Mouse (Mus musculus): ENCODE results near the gene Tacc3. TPM values are rescaled to one million over a fixed set of nuclear protein-coding genes. Genes with fewer than 3 reads are reported as not detected.

The Tacc3 gene
- polyA plus RNA-seq, 1 experiment = 75.1 TPM

DNA sequence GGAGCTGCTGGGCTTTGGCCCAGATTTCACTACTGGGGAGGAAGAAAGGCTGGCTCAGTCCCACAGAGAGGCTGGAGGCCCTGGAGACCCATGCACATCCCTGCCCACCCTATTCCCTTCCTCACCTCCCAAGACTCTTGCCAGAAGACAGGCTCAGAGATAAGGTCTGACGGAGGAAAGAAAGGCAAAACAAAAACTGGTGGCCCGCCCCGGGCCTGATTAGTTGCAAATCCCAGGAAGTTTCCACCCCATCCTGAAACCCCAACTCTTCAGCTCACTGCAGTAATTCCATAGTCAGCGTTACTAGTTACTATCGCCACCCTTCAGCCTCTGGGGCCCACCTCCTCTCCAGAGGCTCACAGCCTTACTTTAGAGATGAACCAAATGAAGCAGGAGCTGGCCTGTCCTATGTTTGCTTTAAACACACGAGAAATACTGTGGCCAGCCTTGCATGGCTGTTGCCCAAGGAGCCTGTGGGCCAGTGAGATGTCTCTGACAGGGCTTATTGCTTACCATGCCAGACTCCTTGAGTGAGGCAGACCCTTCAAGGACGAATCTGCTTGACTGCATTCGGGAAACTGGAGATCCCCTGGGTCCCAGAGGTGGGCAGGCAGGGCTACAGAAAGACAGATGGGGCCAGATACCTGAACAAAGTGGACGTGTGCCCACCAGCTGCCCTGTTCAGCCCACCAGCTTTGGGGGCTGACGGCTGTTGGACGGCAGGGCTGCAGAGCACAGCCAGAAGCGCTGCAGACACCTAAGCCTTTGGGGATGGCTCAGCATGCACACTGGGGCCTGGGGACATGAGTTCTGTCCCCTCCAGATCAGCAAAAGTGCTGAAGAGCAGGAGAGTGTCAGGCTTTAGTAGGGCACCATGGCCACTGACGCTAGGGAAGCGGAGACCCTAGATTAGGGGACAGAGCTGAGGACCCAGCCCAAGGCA is 30.6 kb downstream of the Tacc3 start:
- no peak overlapping the region for H3K27ac ChIP-seq (ENCODE audit: insufficient read depth, low read length)
- TF ChIP-seq CTCF (IDR thresholded peaks at IDR 0.05; ENCODE audit: borderline replicate concordance, insufficient read depth, low read length) = no peak
- no peak for TF ChIP-seq POLR2A (IDR thresholded peaks at IDR 0.05; ENCODE audit: low read depth, low read length)
- H3K4me3 ChIP-seq (ENCODE audit: insufficient read depth, low read length) = no peak overlapping the region
- no peaks in the 10 kb centered on the region for H3K4me1 ChIP-seq (ENCODE audit: control insufficient read depth, insufficient read depth, low read length)

DNA sequence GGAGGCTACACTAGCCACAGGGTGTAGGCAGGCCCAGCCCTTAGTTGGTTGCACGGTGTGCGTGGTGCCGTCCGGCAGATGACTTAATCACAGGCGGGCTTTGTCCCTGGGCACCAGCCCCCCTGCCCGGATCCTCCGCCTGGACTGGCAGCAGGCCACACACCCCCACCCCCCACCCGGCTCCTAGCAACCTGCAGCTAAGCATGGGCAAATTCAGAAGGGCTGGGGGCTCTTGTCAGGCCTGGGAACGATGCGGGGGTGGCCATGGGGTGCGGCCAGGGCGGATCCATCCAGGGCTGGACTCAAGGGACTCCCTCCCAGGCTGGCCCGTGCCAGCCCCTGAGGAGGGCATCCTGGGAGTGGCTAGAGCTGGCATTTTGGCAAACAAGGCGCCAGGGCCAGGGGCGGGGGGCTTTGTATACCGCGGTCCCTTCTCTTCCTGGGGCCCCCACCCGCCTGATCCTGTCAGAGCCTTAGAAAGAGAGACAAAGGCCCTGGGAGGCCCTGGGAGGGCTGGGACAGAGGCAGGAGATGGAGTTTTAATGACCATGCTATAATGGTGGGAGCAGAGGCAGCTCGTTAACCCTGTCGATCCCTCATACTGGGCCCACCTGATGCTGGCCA is 31.4 kb downstream of the Tacc3 start:
- TF ChIP-seq CTCF (IDR thresholded peaks at IDR 0.05; ENCODE audit: borderline replicate concordance, insufficient read depth, low read length) (no peak), POLR2A (IDR thresholded peaks at IDR 0.05; ENCODE audit: low read depth, low read length) (no peak)
- H3K27ac ChIP-seq (ENCODE audit: insufficient read depth, low read length) = no peak overlapping the region
- no peak overlapping the region for H3K4me3 ChIP-seq (ENCODE audit: insufficient read depth, low read length)
- H3K4me1 ChIP-seq (ENCODE audit: control insufficient read depth, insufficient read depth, low read length) = no peaks in the 10 kb centered on the region

GRCm38 (mm10) chr5:33689852-33690645 is 32.1 kb downstream of the Tacc3 start:
- no peak overlapping the region for H3K4me3 ChIP-seq (ENCODE audit: insufficient read depth, low read length)
- no peak overlapping the region for H3K27ac ChIP-seq (ENCODE audit: insufficient read depth, low read length)
- no peaks in the 10 kb centered on the region for H3K4me1 ChIP-seq (ENCODE audit: control insufficient read depth, insufficient read depth, low read length)
- TF ChIP-seq CTCF (IDR thresholded peaks at IDR 0.05; ENCODE audit: borderline replicate concordance, insufficient read depth, low read length) (no peak), POLR2A (IDR thresholded peaks at IDR 0.05; ENCODE audit: low read depth, low read length) (no peak)

GRCm38 (mm10) chr5:33692393-33692792 is 34.5 kb downstream of the Tacc3 start:
- Histone ChIP-seq H3K27ac (ENCODE audit: insufficient read depth, low read length) (no peak overlapping the region), H3K4me3 (ENCODE audit: insufficient read depth, low read length) (no peak overlapping the region), H3K4me1 (ENCODE audit: control insufficient read depth, insufficient read depth, low read length) (no peaks in the 10 kb centered on the region)
- TF ChIP-seq POLR2A (IDR thresholded peaks at IDR 0.05; ENCODE audit: low read depth, low read length) (no peak), CTCF (IDR thresholded peaks at IDR 0.05; ENCODE audit: borderline replicate concordance, insufficient read depth, low read length) (no peak)

DNA sequence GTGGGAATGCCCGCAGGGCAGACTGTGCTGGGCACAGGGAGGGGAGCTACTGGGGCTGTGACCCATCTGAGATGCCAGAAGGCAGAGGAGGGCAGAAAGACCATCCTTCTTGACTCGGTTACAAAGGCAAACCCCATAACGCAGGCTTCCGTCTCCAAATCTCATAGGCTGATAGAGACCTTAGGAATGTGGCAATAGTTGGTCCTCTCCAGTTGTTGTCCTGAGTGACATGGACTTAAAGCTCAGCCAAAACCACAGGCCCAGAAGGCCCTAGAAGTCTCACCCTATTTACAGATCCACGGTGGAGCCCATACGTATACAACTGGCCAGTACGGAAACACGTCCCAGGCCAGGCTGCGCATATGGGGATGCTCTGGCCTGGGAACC is 36.5 kb downstream of the Tacc3 start:
- TF ChIP-seq POLR2A (IDR thresholded peaks at IDR 0.05; ENCODE audit: low read depth, low read length) (no peak), CTCF (IDR thresholded peaks at IDR 0.05; ENCODE audit: borderline replicate concordance, insufficient read depth, low read length) (no peak)
- no peak overlapping the region for H3K27ac ChIP-seq (ENCODE audit: insufficient read depth, low read length)
- no peak overlapping the region for H3K4me3 ChIP-seq (ENCODE audit: insufficient read depth, low read length)
- H3K4me1 ChIP-seq (ENCODE audit: control insufficient read depth, insufficient read depth, low read length) = no peaks in the 10 kb centered on the region

GRCm38 (mm10) chr5:33694848-33695717 is 37.2 kb downstream of the Tacc3 start:
- Histone ChIP-seq H3K4me3 (ENCODE audit: insufficient read depth, low read length) (0 out of 2 replicates have a peak overlapping the region, but pooled peaks have one; percentile 10), H3K27ac (ENCODE audit: insufficient read depth, low read length) (no peak overlapping the region), H3K4me1 (ENCODE audit: control insufficient read depth, insufficient read depth, low read length) (no peaks in the 10 kb centered on the region)
- TF ChIP-seq CTCF (IDR thresholded peaks at IDR 0.05; ENCODE audit: borderline replicate concordance, insufficient read depth, low read length) (no peak), POLR2A (IDR thresholded peaks at IDR 0.05; ENCODE audit: low read depth, low read length) (no peak)

- 0 out of 2 replicates have a peak overlapping the region, but pooled peaks have one; percentile 10 for H3K4me3 ChIP-seq (ENCODE audit: insufficient read depth, low read length)
- H3K27ac ChIP-seq (ENCODE audit: insufficient read depth, low read length) = no peak overlapping the region
- no peaks in the 10 kb centered on the region for H3K4me1 ChIP-seq (ENCODE audit: control insufficient read depth, insufficient read depth, low read length)
- TF ChIP-seq CTCF (IDR thresholded peaks at IDR 0.05; ENCODE audit: borderline replicate concordance, insufficient read depth, low read length) (no peak), POLR2A (IDR thresholded peaks at IDR 0.05; ENCODE audit: low read depth, low read length) (no peak)
Measured at GRCm38 (mm10) chr5:33695718-33696121, 37.8 kb downstream of the Tacc3 start.

DNA sequence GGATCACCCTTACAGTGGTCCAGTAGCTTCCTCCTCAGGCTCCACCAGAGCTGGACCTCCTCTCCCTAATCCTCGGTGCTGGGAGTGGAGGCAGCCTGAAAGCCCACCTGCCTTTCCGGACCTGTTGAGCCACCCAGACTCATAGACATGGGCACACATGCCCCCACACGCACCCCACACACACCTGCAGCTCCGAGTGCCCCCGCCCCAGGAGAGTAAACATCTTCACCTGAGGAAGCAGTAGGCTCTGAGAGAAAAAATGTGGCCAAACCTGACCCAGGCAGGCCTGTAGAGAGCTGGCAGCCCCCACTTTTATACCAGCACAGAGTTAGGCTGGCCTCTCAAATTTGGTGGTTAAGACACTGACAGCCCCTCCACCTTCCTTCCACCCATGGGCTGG is 38.5 kb downstream of the Tacc3 start:
- H3K4me3 ChIP-seq (ENCODE audit: insufficient read depth, low read length) = no peak overlapping the region
- H3K27ac ChIP-seq (ENCODE audit: insufficient read depth, low read length) = no peak overlapping the region
- H3K4me1 ChIP-seq (ENCODE audit: control insufficient read depth, insufficient read depth, low read length) = no peaks in the 10 kb centered on the region
- TF ChIP-seq POLR2A (IDR thresholded peaks at IDR 0.05; ENCODE audit: low read depth, low read length) (no peak), CTCF (IDR thresholded peaks at IDR 0.05; ENCODE audit: borderline replicate concordance, insufficient read depth, low read length) (no peak)

DNA sequence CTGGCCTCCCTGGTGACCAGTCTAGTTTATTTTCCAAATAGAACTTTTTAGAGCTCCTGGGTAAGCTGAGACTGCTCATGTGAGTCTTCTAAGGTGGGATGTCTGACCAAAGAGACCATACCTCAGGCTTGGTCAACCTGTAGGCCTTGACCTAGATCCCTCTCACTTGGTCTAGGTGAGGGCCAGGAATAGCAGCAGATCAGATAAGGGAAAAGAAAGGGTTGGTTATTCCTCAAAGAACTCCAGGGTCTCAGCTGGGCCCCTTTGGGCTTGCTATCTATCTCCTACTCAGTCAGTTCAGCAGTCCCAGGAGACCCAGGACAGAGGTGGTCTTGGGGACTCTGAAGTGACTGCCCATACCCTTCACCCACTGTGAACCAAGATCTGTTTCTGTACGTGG is 39.6 kb downstream of the Tacc3 start:
- no peaks in the 10 kb centered on the region for H3K4me1 ChIP-seq (ENCODE audit: control insufficient read depth, insufficient read depth, low read length)
- TF ChIP-seq CTCF (IDR thresholded peaks at IDR 0.05; ENCODE audit: borderline replicate concordance, insufficient read depth, low read length) (no peak), POLR2A (IDR thresholded peaks at IDR 0.05; ENCODE audit: low read depth, low read length) (no peak)
- H3K27ac ChIP-seq (ENCODE audit: insufficient read depth, low read length) = no peak overlapping the region
- no peak overlapping the region for H3K4me3 ChIP-seq (ENCODE audit: insufficient read depth, low read length)
